In the genomic region with DNA sequence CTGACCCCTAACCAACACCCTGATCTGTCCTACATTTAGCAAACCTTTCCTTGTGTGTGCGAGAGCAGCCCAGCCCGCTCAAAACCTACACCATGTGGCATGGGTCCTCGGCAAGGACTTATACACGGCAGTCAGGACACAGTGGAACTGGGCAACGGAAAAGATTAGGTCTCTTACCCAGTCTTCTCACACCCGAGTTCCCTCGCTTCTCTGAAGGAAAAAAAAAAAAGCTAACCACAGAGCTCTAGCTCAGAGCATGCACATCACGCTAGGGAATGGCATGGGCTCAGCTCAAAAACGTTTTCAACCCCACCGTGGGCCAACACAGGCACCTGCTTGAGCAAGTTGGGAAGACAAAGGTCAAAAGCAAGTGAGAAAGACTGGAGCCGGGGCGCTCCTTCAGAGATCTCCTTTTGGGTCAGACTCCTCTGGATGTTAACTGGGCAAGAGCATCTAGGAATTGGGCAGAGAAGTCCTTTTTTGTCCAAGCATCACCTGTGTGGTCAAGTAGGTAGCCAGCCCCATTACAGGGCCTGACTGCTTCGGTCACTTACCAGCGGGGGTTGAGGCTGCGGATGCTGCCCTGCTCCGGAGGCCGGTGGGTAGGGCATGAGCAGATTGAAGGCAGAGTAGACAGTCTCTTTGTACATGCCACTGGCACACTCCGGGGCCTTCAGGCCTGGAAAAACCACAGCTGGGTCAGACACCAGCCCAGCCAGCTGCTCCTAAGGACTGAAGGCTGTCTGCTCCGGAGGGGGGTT, we compare ENCODE assay signal across 1 mouse cellular context.
TF ChIP-seq lines count a peak whose summit lies in the region.

No protein-coding gene starts in this region.

TF ChIP-seq in myocyte, 11 proteins besides CTCF, POLR2A, EP300 and RAD21 (continued from another document):
- TF ChIP-seq MYOD1 (IDR thresholded peaks at IDR 0.05; ENCODE audit: control insufficient read depth in 1 of 3, insufficient read length in 2 of 3, low read depth in 2 of 3) = no peak
- no peak for TF ChIP-seq MAX (IDR thresholded peaks at IDR 0.05; ENCODE audit: low read depth)
- no peak for TF ChIP-seq E2F4 (IDR thresholded peaks at IDR 0.05; ENCODE audit: insufficient read depth)
- TF ChIP-seq TCF12 (IDR thresholded peaks at IDR 0.05; ENCODE audit: insufficient read depth, poor library complexity, severe bottlenecking) = no peak
TF ChIP-seq in myocyte: peak in this region for 0.
